Mouse (Mus musculus) layer of hippocampus, adult 9-10 months (tissue): ENCODE data around the gene Pif1.

Experiments
- DNase-seq: peaks from one replicate; pipeline ENCODE4 v3.0.0; 2022; ENCODE audit warnings: low spot score

Gene Pif1

GRCm38 (mm10) chr9:65640838-65641410 is 54.0 kb downstream of the Pif1 start:
- DNase-seq = no peak

- no peak for DNase-seq
Observed at GRCm38 (mm10) chr9:65641446-65642052, 54.6 kb downstream of the Pif1 start.

GRCm38 (mm10) chr9:65642546-65642945 is 55.6 kb downstream of the Pif1 start:
- no peak for DNase-seq

GRCm38 (mm10) chr9:65644960-65645359 is 58.0 kb downstream of the Pif1 start:
- no peak for DNase-seq
